Mouse (Mus musculus) ES-Bruce4 (cell line): Measurements from ENCODE around the gene Ifi202b.

Experiments used
- CTCF ChIP-seq: IDR thresholded peaks from one replicate; pipeline ENCODE4 v1.8.1; 2011; ENCODE audit warnings: low read depth, low read length
- EP300 ChIP-seq: IDR thresholded peaks from 2 replicates; pipeline ENCODE4 v1.6.1; 2011; ENCODE audit warnings: low read depth, low read length; ENCODE audit not compliant: insufficient read depth
- POLR2A ChIP-seq: IDR thresholded peaks from one replicate; pipeline ENCODE4 v1.8.1; 2011; ENCODE audit warnings: low read length; ENCODE audit not compliant: insufficient read depth

- TF ChIP-seq CTCF: no peak
- no peak for TF ChIP-seq POLR2A
- TF ChIP-seq EP300: no peak
Measured at GRCm38 (mm10) chr1:173955071-173955796, 27.3 kb downstream of the Ifi202b start.
